Mouse (Mus musculus) E14TG2a.4 (cell line): ENCODE measurements around the gene Map3k11.

ENCODE experiments used
- CTCF ChIP-seq: conservative IDR thresholded peaks from 2 replicates; pipeline ENCODE4 v1.5.1; 2014; ENCODE audit warnings: low read length
- POU5F1 ChIP-seq: IDR thresholded peaks from 2 replicates; pipeline ENCODE4 v1.6.1; 2014; ENCODE audit warnings: low read length, borderline replicate concordance

- TF ChIP-seq CTCF (no peak), POU5F1 (no peak)
Observed at GRCm38 (mm10) chr19:5680432-5680831, 8.1 kb upstream of the Map3k11 start.
